Mouse (Mus musculus) embryonic facial prominence, embryonic 12.5 days (tissue): ENCODE results near the gene Ifna11. TPM values are rescaled to one million over a fixed set of nuclear protein-coding genes. Genes with fewer than 3 reads are reported as not detected.

ENCODE experiments used
- polyA plus RNA-seq: library from polyadenylated mRNA; unstranded; fragments of >200 nt; fragmentation: Nextera tagmentation; extraction: Ambion mirVana; gene quantifications from 2 replicates; pipeline ENCODE4 v1.2.1, GENCODE M21; 2016

Ifna11 gene
- polyA plus RNA-seq, 1 experiment from 2014 or later, result not detected

Other genes with a start within 250 kb of the Ifna11 start
- gene Ifna14, start 248.2 kb upstream of the Ifna11 start, polyA plus RNA-seq, result not detected in 2 replicates
- gene Ifna9, start 227.6 kb upstream of the Ifna11 start, polyA plus RNA-seq, result not detected in 2 replicates
- not detected in 2 replicates for gene Ifna12, start 216.6 kb upstream of the Ifna11 start, polyA plus RNA-seq
- not detected in 2 replicates for gene C87499, start 185.5 kb upstream of the Ifna11 start, polyA plus RNA-seq
- gene Ifna13, start 175.5 kb upstream of the Ifna11 start, polyA plus RNA-seq, result not detected in 2 replicates
- not detected in 2 replicates for gene Ifna16, start 143.0 kb upstream of the Ifna11 start, polyA plus RNA-seq
- not detected in 2 replicates for gene Ifna2, start 136.0 kb upstream of the Ifna11 start, polyA plus RNA-seq
- gene Ifnab, start 128.6 kb upstream of the Ifna11 start, polyA plus RNA-seq, result not detected in 2 replicates
- 1.5 and 1.8 TPM in 2 replicates for gene Gm26566, start 98.2 kb upstream of the Ifna11 start, polyA plus RNA-seq
- gene Klhl9, start 97.5 kb upstream of the Ifna11 start, polyA plus RNA-seq, result 130 and 143 TPM in 2 replicates
- gene Gm13271, start 65.1 kb upstream of the Ifna11 start, polyA plus RNA-seq, result not detected in 2 replicates
- gene Gm13283, start 59.8 kb upstream of the Ifna11 start, polyA plus RNA-seq, result 0.32 and 0.41 TPM in 2 replicates
- 0.37 TPM in 1 of 2 replicates, not detected in the other for gene Gm13290, start 46.1 kb upstream of the Ifna11 start, polyA plus RNA-seq
- not detected in 2 replicates for gene Gm13289, start 43.0 kb upstream of the Ifna11 start, polyA plus RNA-seq
- not detected in 2 replicates for gene Gm13272, start 40.1 kb upstream of the Ifna11 start, polyA plus RNA-seq
- 0.20 and 0.32 TPM in 2 replicates for gene Ifnz, start 37.8 kb upstream of the Ifna11 start, polyA plus RNA-seq
- not detected in 2 replicates for gene Gm13276, start 34.2 kb upstream of the Ifna11 start, polyA plus RNA-seq
- not detected in 2 replicates for gene Gm13277, start 31.3 kb upstream of the Ifna11 start, polyA plus RNA-seq
- gene Gm13278, start 28.4 kb upstream of the Ifna11 start, polyA plus RNA-seq, result not detected in 2 replicates
- not detected in 2 replicates for gene Gm13275, start 25.5 kb upstream of the Ifna11 start, polyA plus RNA-seq
- not detected in 2 replicates for gene Gm13279, start 22.6 kb upstream of the Ifna11 start, polyA plus RNA-seq
- 1.0 and 1.5 TPM in 2 replicates for gene Gm13285, start 20.3 kb upstream of the Ifna11 start, polyA plus RNA-seq
- gene Gm13287, start 16.7 kb upstream of the Ifna11 start, polyA plus RNA-seq, result not detected in 2 replicates
- 0.15 TPM in 1 of 2 replicates, not detected in the other for gene Gm13288, start 14.4 kb upstream of the Ifna11 start, polyA plus RNA-seq
- gene Ifna7, start 3.7 kb upstream of the Ifna11 start, polyA plus RNA-seq, result not detected in 2 replicates
- gene Ifna6, start 7.5 kb downstream of the Ifna11 start, polyA plus RNA-seq, result not detected in 2 replicates
- not detected in 2 replicates for gene Ifna5, start 15.6 kb downstream of the Ifna11 start, polyA plus RNA-seq
- gene Ifna4, start 21.9 kb downstream of the Ifna11 start, polyA plus RNA-seq, result not detected in 2 replicates
- not detected in 2 replicates for gene Ifna1, start 30.1 kb downstream of the Ifna11 start, polyA plus RNA-seq
- gene Ifne, start 60.2 kb downstream of the Ifna11 start, polyA plus RNA-seq, result not detected in 2 replicates